11 mouse cellular contexts compared by ENCODE assay signal in genomic region chr19:7157734-7158133, GRCm38 (mm10). TPM values are rescaled to one million over a fixed set of nuclear protein-coding genes. Genes with fewer than 3 reads are reported as not detected.
A peak's percentile ranks its signal among the peaks of the same experiment; 100 is the strongest.
DNase-seq lines count a peak whose midpoint lies in the region; ATAC-seq lines count a peak whose summit lies in the region.
"Had no signal": no experiment of that assay in that cellular context is flagged by ENCODE, and none has a peak within 500 bp of the region (broad histone marks: within the 10 kb centered on the region; RNA-seq: fewer than 3 reads in every experiment).

No protein-coding gene starts in this region.

- H3K4me2 ChIP-seq in forebrain, embryonic 11.5 days (ENCODE audit: low read depth, low read length, severe bottlenecking), result no peak overlapping the region
- no peak overlapping the region for H3K4me2 ChIP-seq in neural tube, embryonic 11.5 days (ENCODE audit: low read depth)
- H3K4me2 ChIP-seq in midbrain, embryonic 14.5 days (ENCODE audit: low read length), result peak overlapping the region; percentile 28; the same call in 1 of the 2 replicates

- ATAC-seq in forebrain, embryonic 11.5 days (replicated peaks; ENCODE audit: low FRiP score), result no peak
- no peak for ATAC-seq in neural tube, embryonic 11.5 days (ENCODE audit: insufficient read depth, low FRiP score, low TSS enrichment)
- no peak; the same call in 1 of the 2 replicates for ATAC-seq in midbrain, embryonic 14.5 days (ENCODE audit: low FRiP score, low TSS enrichment)

- H3K27ac ChIP-seq in forebrain, embryonic 10.5 days, result peak overlapping the region; percentile 67
- no peak overlapping the region for H3K27ac ChIP-seq in forebrain, embryonic 11.5 days (ENCODE audit: low read depth, low read length)
- peak overlapping the region; percentile 39; the same call in 1 of the 2 replicates for H3K27ac ChIP-seq in neural tube, embryonic 11.5 days (ENCODE audit: low read depth, low read length)
- peak overlapping the region; percentile 33 for H3K27ac ChIP-seq in midbrain, embryonic 14.5 days (replicated peaks; ENCODE audit: low read depth, low read length)

- intact Hi-C loops in left cerebral cortex, postnatal 10 days (cut with DNase I), result no loop called here

- H3K9me3 ChIP-seq in forebrain, embryonic 10.5 days, result no peaks in the 10 kb centered on the region
- H3K9me3 ChIP-seq in forebrain, embryonic 11.5 days (ENCODE audit: control insufficient read depth, low read length), result no peaks in the 10 kb centered on the region
- no peaks in the 10 kb centered on the region for H3K9me3 ChIP-seq in neural tube, embryonic 11.5 days (ENCODE audit: control insufficient read depth, low read length)
- no peaks in the 10 kb centered on the region for H3K9me3 ChIP-seq in midbrain, embryonic 14.5 days (ENCODE audit: control insufficient read depth, low read length)
- H3K9me3 ChIP-seq: G1E had no signal

- H3K4me1 ChIP-seq in forebrain, embryonic 10.5 days, result peaks cover 85% of the 10 kb centered on the region
- peaks cover 30% of the 10 kb centered on the region for H3K4me1 ChIP-seq in forebrain, embryonic 11.5 days (replicated peaks; ENCODE audit: control insufficient read depth, insufficient read depth, low read length)
- peaks cover 41% of the 10 kb centered on the region for H3K4me1 ChIP-seq in neural tube, embryonic 11.5 days (ENCODE audit: control insufficient read depth, insufficient read depth, low read length)
- H3K4me1 ChIP-seq in midbrain, embryonic 14.5 days (ENCODE audit: control insufficient read depth, insufficient read depth, low read length), result peaks cover 43% of the 10 kb centered on the region

- no peak overlapping the region for H3K9ac ChIP-seq in forebrain, embryonic 11.5 days (ENCODE audit: low read length)
- no peak overlapping the region for H3K9ac ChIP-seq in neural tube, embryonic 11.5 days (ENCODE audit: low read length)
- H3K9ac ChIP-seq in midbrain, embryonic 14.5 days (replicated peaks; ENCODE audit: low read length), result no peak overlapping the region

- H3K4me3 ChIP-seq in forebrain, embryonic 10.5 days, result peak overlapping the region; percentile 5; the same call in 1 of the 2 replicates
- no peak overlapping the region for H3K4me3 ChIP-seq in forebrain, embryonic 11.5 days (ENCODE audit: low read depth, low read length)
- H3K4me3 ChIP-seq in neural tube, embryonic 11.5 days (ENCODE audit: low read depth, low read length), result no peak overlapping the region
- no peak overlapping the region for H3K4me3 ChIP-seq in midbrain, embryonic 14.5 days (replicated peaks; ENCODE audit: low read depth, low read length)
- H3K4me3 ChIP-seq: myocyte had no signal

- no peak for DNase-seq in forebrain, embryonic 10.5 days (ENCODE audit: extremely low spot score, low spot score)
- no peak for DNase-seq in forebrain, embryonic 11.5 days (ENCODE audit: low spot score)
- DNase-seq in neural tube, embryonic 11.5 days (ENCODE audit: low spot score), result peak; percentile 59
- no peak for DNase-seq in neural tube, embryonic 10.5 days (ENCODE audit: extremely low spot score, low spot score)
- peak; percentile 65 for DNase-seq in midbrain, embryonic 14.5 days
- no peak for DNase-seq in left cerebral cortex, postnatal 10 days (ENCODE audit: extremely low spot score in 1 of 2, low spot score in 2 of 2)
- no peak for DNase-seq in right cerebral cortex, adult 18-20 months
- no peak for DNase-seq in cerebellum, postnatal 14 days
- DNase-seq: heart, postnatal 36 days had no signal

- H3K36me3 ChIP-seq in forebrain, embryonic 10.5 days (replicated peaks), result no peaks in the 10 kb centered on the region
- no peaks in the 10 kb centered on the region for H3K36me3 ChIP-seq in forebrain, embryonic 11.5 days (ENCODE audit: control insufficient read depth, insufficient read depth, low read length)
- H3K36me3 ChIP-seq in neural tube, embryonic 11.5 days (ENCODE audit: control insufficient read depth, insufficient read depth, low read length), result no peaks in the 10 kb centered on the region
- no peaks in the 10 kb centered on the region for H3K36me3 ChIP-seq in midbrain, embryonic 14.5 days (ENCODE audit: control insufficient read depth, insufficient read depth, low read length)
- H3K36me3 ChIP-seq: G1E had no signal

- H3K27me3 ChIP-seq in forebrain, embryonic 10.5 days (ENCODE audit: poor library complexity, severe bottlenecking), result peaks cover 100% of the 10 kb centered on the region
- peaks cover 3% of the 10 kb centered on the region; the same call in 1 of the 2 replicates for H3K27me3 ChIP-seq in forebrain, embryonic 11.5 days (ENCODE audit: control insufficient read depth, insufficient read depth, low read length)
- peaks cover 8% of the 10 kb centered on the region; the same call in 1 of the 2 replicates for H3K27me3 ChIP-seq in neural tube, embryonic 11.5 days (ENCODE audit: control insufficient read depth, insufficient read depth, low read length)
- H3K27me3 ChIP-seq in midbrain, embryonic 14.5 days (ENCODE audit: control insufficient read depth, insufficient read depth, low read length), result 0 out of 2 replicates have a peak, but pooled peaks cover 4% of the 10 kb centered on the region

- WGBS in forebrain, embryonic 10.5 days, result 25% methylated on average over 14 of the region's 14 CpGs
- WGBS in forebrain, embryonic 11.5 days, result 20% methylated on average over 14 of the region's 14 CpGs
- 18% methylated on average over 14 of the region's 14 CpGs for WGBS in neural tube, embryonic 11.5 days
- WGBS in midbrain, embryonic 14.5 days, result 4% methylated on average over 14 of the region's 14 CpGs

RNA-seq across cellular contexts. Expression of gene Otub1, which starts 48.4 kb away (rescaled TPM):
- polyA plus RNA-seq in forebrain, embryonic 10.5 days (2016; fragmentation: Nextera tagmentation; extraction: Ambion mirVana), result 275 and 280 TPM in 2 replicates
- polyA plus RNA-seq in forebrain, embryonic 11.5 days (2014; fragmentation: Nextera tagmentation; extraction: Ambion mirVana), result 238 and 256 TPM in 2 replicates
- polyA plus RNA-seq in neural tube, embryonic 11.5 days (2014; fragmentation: Nextera tagmentation; extraction: Ambion mirVana), result 248 and 255 TPM in 2 replicates
- 244 and 263 TPM in 2 replicates for polyA plus RNA-seq in midbrain, embryonic 14.5 days (2014; fragmentation: Nextera tagmentation; extraction: Ambion mirVana)
- 100 to 1,000 TPM; 222 to 235 TPM for total RNA-seq in left cerebral cortex, postnatal 10 days (2021)

RNA-seq across cellular contexts. Expression of gene Flrt1, which starts 52.2 kb away (rescaled TPM):
- polyA plus RNA-seq in forebrain, embryonic 10.5 days (2016; fragmentation: Nextera tagmentation; extraction: Ambion mirVana), result 4.0 and 4.8 TPM in 2 replicates
- 7.7 and 9.0 TPM in 2 replicates for polyA plus RNA-seq in forebrain, embryonic 11.5 days (2014; fragmentation: Nextera tagmentation; extraction: Ambion mirVana)
- polyA plus RNA-seq in neural tube, embryonic 11.5 days (2014; fragmentation: Nextera tagmentation; extraction: Ambion mirVana), result 6.6 and 7.5 TPM in 2 replicates
- 7.0 and 10.2 TPM in 2 replicates for polyA plus RNA-seq in midbrain, embryonic 14.5 days (2014; fragmentation: Nextera tagmentation; extraction: Ambion mirVana)
- total RNA-seq in left cerebral cortex, postnatal 10 days (2021), result 10 to 100 TPM; 23.0 to 26.0 TPM
- polyA plus RNA-seq: G1E had no signal

RNA-seq across cellular contexts. Expression of gene Cox8a, which starts 59.7 kb away (rescaled TPM):
- polyA plus RNA-seq in forebrain, embryonic 10.5 days (2016; fragmentation: Nextera tagmentation; extraction: Ambion mirVana), result 862 and 888 TPM in 2 replicates
- polyA plus RNA-seq in forebrain, embryonic 11.5 days (2014; fragmentation: Nextera tagmentation; extraction: Ambion mirVana), result 678 and 706 TPM in 2 replicates
- 706 and 761 TPM in 2 replicates for polyA plus RNA-seq in neural tube, embryonic 11.5 days (2014; fragmentation: Nextera tagmentation; extraction: Ambion mirVana)
- polyA plus RNA-seq in midbrain, embryonic 14.5 days (2014; fragmentation: Nextera tagmentation; extraction: Ambion mirVana), result 921 and 1,195 TPM in 2 replicates
- total RNA-seq in left cerebral cortex, postnatal 10 days (2021), result 100 to 1,000 TPM; 855 to 924 TPM

Comparison
In these comparisons a context has a peak if more than half of its experiments do, and no peak if none do; other contexts are left out.
1. DNase-seq: peak in neural tube, embryonic 11.5 days (single experiment) and midbrain, embryonic 14.5 days (single experiment); none in forebrain, embryonic 10.5 days (single experiment), forebrain, embryonic 11.5 days (single experiment), neural tube, embryonic 10.5 days (single experiment), left cerebral cortex, postnatal 10 days (0 of 2), right cerebral cortex, adult 18-20 months (single experiment) and cerebellum, postnatal 14 days (0 of 2).